Mouse (Mus musculus): ENCODE results near the gene Tenm3.

DNA sequence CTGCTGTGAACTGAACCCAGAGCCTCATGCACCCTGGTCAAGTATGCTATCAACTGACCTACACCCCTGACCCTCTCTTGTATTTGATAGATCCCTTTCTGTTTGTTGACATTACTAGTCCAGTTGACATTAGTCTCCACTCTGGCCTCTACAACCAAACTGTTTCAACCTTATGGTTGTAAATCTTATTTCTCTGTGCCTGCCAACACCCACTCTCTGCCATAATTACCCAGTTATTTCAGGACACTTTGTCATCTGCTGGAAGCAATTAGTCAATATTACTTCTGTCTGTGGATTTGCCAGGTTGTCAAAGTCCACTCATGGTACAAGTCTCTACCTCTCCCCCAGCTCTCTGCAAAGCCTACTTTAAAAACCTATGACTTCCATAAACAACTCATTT lies 326.3 kb downstream of the Tenm3 start:
- TF ChIP-seq CTCF (IDR thresholded peaks at IDR 0.05; ENCODE audit: low read depth) (no peak), EP300 (IDR thresholded peaks at IDR 0.05; ENCODE audit: low read depth) (no peak)
